Mouse (Mus musculus) lung, postnatal 14 days (tissue): Measurements from ENCODE around the gene B3gnt6.

Source experiments
- DNase-seq: peaks from one replicate; pipeline ENCODE4 v3.0.0; 2021

B3gnt6 gene

GRCm38 (mm10) chr7:98147766-98148165 lies 51.5 kb downstream of the B3gnt6 start:
- no peak for DNase-seq

- DNase-seq = no peak
Observed at GRCm38 (mm10) chr7:98146447-98146845, 52.8 kb downstream of the B3gnt6 start.

GRCm38 (mm10) chr7:98145842-98146446 lies 53.3 kb downstream of the B3gnt6 start:
- DNase-seq = no peak

GRCm38 (mm10) chr7:98145402-98145801 lies 53.9 kb downstream of the B3gnt6 start, which contains the start of gene Omp:
Gene Omp, minus strand, starts transcription at chr7:98145502.
- no peak for DNase-seq

GRCm38 (mm10) chr7:98142648-98143047 lies 56.6 kb downstream of the B3gnt6 start:
- DNase-seq = no peak
